Mouse (Mus musculus) cerebellum, postnatal 25 days (tissue): Measurements from ENCODE around the gene Trpm8.

Experiments used
- DNase-seq, 2 experiments: peaks; one replicate each; pipeline ENCODE4 v3.0.0; 2021; ENCODE audit warnings: mixed read lengths in 2 of 2

The Trpm8 gene

GRCm38 (mm10) chr1:88248658-88249057 is 28.8 kb upstream of the Trpm8 start:
- DNase-seq, result peak in 1 of 2 experiments; percentile 28

- DNase-seq, result no peak
Observed at GRCm38 (mm10) chr1:88249596-88249995, 27.9 kb upstream of the Trpm8 start.

GRCm38 (mm10) chr1:88250023-88250422 is 27.4 kb upstream of the Trpm8 start:
- DNase-seq, result no peak

GRCm38 (mm10) chr1:88253106-88253505 is 24.4 kb upstream of the Trpm8 start:
- no peak for DNase-seq

GRCm38 (mm10) chr1:88253540-88253939 is 23.9 kb upstream of the Trpm8 start:
- no peak for DNase-seq

- DNase-seq, result peak in 1 of 2 experiments; percentile 38
Observed at GRCm38 (mm10) chr1:88254793-88255465, 22.5 kb upstream of the Trpm8 start.

- peak in 1 of 2 experiments; percentile 35 for DNase-seq
Observed at GRCm38 (mm10) chr1:88255466-88255857, 22.0 kb upstream of the Trpm8 start.

GRCm38 (mm10) chr1:88255989-88256754 is 21.3 kb upstream of the Trpm8 start:
- peak; percentile 54 to 62 for DNase-seq

- DNase-seq, result no peak
Observed at GRCm38 (mm10) chr1:88256886-88257663, 20.4 kb upstream of the Trpm8 start.

GRCm38 (mm10) chr1:88257681-88258080 is 19.8 kb upstream of the Trpm8 start:
- DNase-seq, result no peak

GRCm38 (mm10) chr1:88258361-88258760 is 19.1 kb upstream of the Trpm8 start:
- DNase-seq, result peak in 1 of 2 experiments; percentile 32

GRCm38 (mm10) chr1:88258881-88259642 is 18.4 kb upstream of the Trpm8 start:
- DNase-seq, result peak; percentile 42 to 55

GRCm38 (mm10) chr1:88259643-88260024 is 17.8 kb upstream of the Trpm8 start:
- peak in 1 of 2 experiments; percentile 29 for DNase-seq

- peak in 1 of 2 experiments; percentile 51 for DNase-seq
Observed at GRCm38 (mm10) chr1:88260114-88260513, 17.3 kb upstream of the Trpm8 start.

GRCm38 (mm10) chr1:88260604-88261377 is 16.7 kb upstream of the Trpm8 start:
- DNase-seq, result no peak

- no peak for DNase-seq
Observed at GRCm38 (mm10) chr1:88261706-88262105, 15.8 kb upstream of the Trpm8 start.

GRCm38 (mm10) chr1:88262255-88262654 is 15.2 kb upstream of the Trpm8 start:
- DNase-seq, result peak in 1 of 2 experiments; percentile 57

GRCm38 (mm10) chr1:88262961-88263360 is 14.5 kb upstream of the Trpm8 start:
- DNase-seq, result no peak

- DNase-seq, result no peak
Observed at GRCm38 (mm10) chr1:88263778-88264177, 13.7 kb upstream of the Trpm8 start.

- no peak for DNase-seq
Observed at GRCm38 (mm10) chr1:88264237-88264868, 13.1 kb upstream of the Trpm8 start.

- peak in 1 of 2 experiments; percentile 50 for DNase-seq
Observed at GRCm38 (mm10) chr1:88264869-88265240, 12.6 kb upstream of the Trpm8 start.
